Mouse (Mus musculus) embryo, embryonic 11.5 days (tissue): ENCODE data around the gene Olfr1097.

ENCODE experiments used
- DNase-seq: peaks from one replicate; pipeline ENCODE4 v3.0.0-alpha.2; 2012; ENCODE audit warnings: low read depth, low spot score

Gene Olfr1097

GRCm38 (mm10) chr2:86892116-86892515 is at the start of gene Olfr1097:
TSS of gene Olfr1097 (minus strand) at chr2:86892216.
- no peak for DNase-seq

- DNase-seq = no peak
These were observed 34.5 kb upstream of the Olfr1097 start for GRCm38 (mm10) chr2:86926557-86926956.

GRCm38 (mm10) chr2:86924445-86924844 is 32.4 kb upstream of the Olfr1097 start, which contains the start of gene Olfr1098:
TSS of gene Olfr1098 (minus strand) at chr2:86924545.
- DNase-seq = no peak

GRCm38 (mm10) chr2:86905647-86906046 is 13.6 kb upstream of the Olfr1097 start:
- no peak for DNase-seq

GRCm38 (mm10) chr2:86874702-86875101 is 17.3 kb downstream of the Olfr1097 start, which contains the start of gene Gm13723:
TSS of gene Gm13723 (minus strand) at chr2:86874802.
- DNase-seq = no peak

- DNase-seq = no peak
These were observed 40.4 kb downstream of the Olfr1097 start, which contains the start of gene Olfr1095 for GRCm38 (mm10) chr2:86851596-86851995. TSS of gene Olfr1095 (minus strand) at chr2:86851696.
